Mouse (Mus musculus) brain, adult 10 weeks (tissue): ENCODE results near the gene Rdh16f2. TPM values are rescaled to one million over a fixed set of nuclear protein-coding genes. Genes with fewer than 3 reads are reported as not detected.

ENCODE experiments used
- polyA plus RNA-seq: library from polyadenylated mRNA; stranded (reverse); fragments of 350-450 nt; fragmentation: Illumina TruSeq; extraction: RNeasy Lipid Tissue Mini Kit (QIAGEN cat#74804); gene quantifications from one replicate; pipeline ENCODE4 v1.2.3, GENCODE M21; 2015; ENCODE audit warnings: low read depth, low replicate concordance

The Rdh16f2 gene
- not detected for polyA plus RNA-seq

GRCm38 (mm10) chr10:127866232-127866631 lies at the start of gene Rdh16f2:
Gene Rdh16f2, plus strand, starts transcription at chr10:127866474.

GRCm38 (mm10) chr10:127849628-127850027 lies 16.6 kb upstream of the Rdh16f2 start, which contains the start of gene Rdh19:
Gene Rdh19, plus strand, starts transcription at chr10:127849928.

DNA sequence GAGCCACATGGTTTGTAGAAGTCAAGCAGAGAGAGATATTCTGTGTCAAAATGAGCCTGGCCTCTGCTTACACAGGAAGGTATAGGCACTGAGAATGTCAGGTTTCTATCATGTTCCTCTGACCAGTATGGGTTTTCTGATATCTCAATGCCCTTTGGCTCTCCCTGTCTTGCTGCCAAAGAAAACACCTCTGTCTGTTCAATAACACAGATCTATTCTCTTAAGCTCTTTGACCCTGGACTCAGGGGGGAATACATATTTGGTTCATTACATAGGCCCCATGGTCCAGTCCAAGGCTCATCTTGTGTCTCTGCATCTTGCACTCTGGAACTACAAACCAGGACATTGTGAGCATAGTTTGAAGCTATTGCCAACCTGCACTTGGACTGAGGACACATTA lies 22.3 kb downstream of the Rdh16f2 start, which contains the start of gene Rdh7:
Rdh7 (minus strand) TSS at position 213 of the 400 bp plus-strand sequence.

DNA sequence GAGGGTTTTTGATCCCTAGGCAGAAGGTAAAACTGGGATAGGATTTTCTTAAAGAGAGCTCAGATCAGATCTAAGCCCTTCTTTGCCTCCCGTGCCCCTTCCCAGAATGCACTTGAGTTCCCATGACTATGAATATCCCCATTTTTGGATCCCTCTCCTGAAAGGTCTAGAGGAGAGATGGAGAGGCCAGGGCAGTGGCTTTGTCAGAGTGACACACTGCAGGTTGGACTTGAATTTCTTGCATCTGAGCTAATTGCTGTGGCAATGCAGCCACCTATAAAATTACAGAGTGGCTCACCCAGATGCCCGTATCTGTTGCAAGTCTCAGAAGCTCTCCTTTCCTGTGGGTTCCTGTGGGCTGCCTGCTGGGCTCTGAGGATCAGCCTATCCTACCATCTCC lies 31.9 kb downstream of the Rdh16f2 start, which contains the start of gene Sdr9c7:
Sdr9c7 (plus strand) TSS at position 301 of the 400 bp plus-strand sequence.

Other genes with a start within 250 kb of the Rdh16f2 start
- gene Lrp1, start 245.3 kb upstream of the Rdh16f2 start, polyA plus RNA-seq = 158 TPM
- 11.0 TPM for gene Stat6, start 223.5 kb upstream of the Rdh16f2 start, polyA plus RNA-seq
- 3.3 TPM for gene Nemp1, start 199.6 kb upstream of the Rdh16f2 start, polyA plus RNA-seq
- 30.7 TPM for gene Nab2, start 197.9 kb upstream of the Rdh16f2 start, polyA plus RNA-seq
- gene Myo1a, start 161.3 kb upstream of the Rdh16f2 start, polyA plus RNA-seq = 1.2 TPM
- 23.1 TPM for gene Tac2, start 142.0 kb upstream of the Rdh16f2 start, polyA plus RNA-seq
- 4.3 TPM for gene Zbtb39, start 126.9 kb upstream of the Rdh16f2 start, polyA plus RNA-seq
- gene Gpr182, start 114.7 kb upstream of the Rdh16f2 start, polyA plus RNA-seq = 0.59 TPM
- gene Rdh1, start 106.8 kb upstream of the Rdh16f2 start, polyA plus RNA-seq = not detected
- not detected for gene Rdh16f1, start 106.7 kb upstream of the Rdh16f2 start, polyA plus RNA-seq
- gene Rdh9, start 90.1 kb upstream of the Rdh16f2 start, polyA plus RNA-seq = 0.68 TPM
- gene Rdh16, start 65.3 kb upstream of the Rdh16f2 start, polyA plus RNA-seq = 0.22 TPM
- gene Rdh19, start 16.5 kb upstream of the Rdh16f2 start, polyA plus RNA-seq = not detected
- gene Rdh7, start 22.3 kb downstream of the Rdh16f2 start, polyA plus RNA-seq = not detected
- not detected for gene Sdr9c7, start 32.0 kb downstream of the Rdh16f2 start, polyA plus RNA-seq
- gene Hsd17b6, start 141.1 kb downstream of the Rdh16f2 start, polyA plus RNA-seq = not detected
- gene Prim1, start 148.7 kb downstream of the Rdh16f2 start, polyA plus RNA-seq = 10.8 TPM
- gene Naca, start 169.1 kb downstream of the Rdh16f2 start, polyA plus RNA-seq = 731 TPM
- 153 TPM for gene Ptges3, start 192.5 kb downstream of the Rdh16f2 start, polyA plus RNA-seq
- 1,953 TPM for gene Atp5b, start 216.8 kb downstream of the Rdh16f2 start, polyA plus RNA-seq
- gene Baz2a, start 225.1 kb downstream of the Rdh16f2 start, polyA plus RNA-seq = 20.7 TPM